In the genomic region with DNA sequence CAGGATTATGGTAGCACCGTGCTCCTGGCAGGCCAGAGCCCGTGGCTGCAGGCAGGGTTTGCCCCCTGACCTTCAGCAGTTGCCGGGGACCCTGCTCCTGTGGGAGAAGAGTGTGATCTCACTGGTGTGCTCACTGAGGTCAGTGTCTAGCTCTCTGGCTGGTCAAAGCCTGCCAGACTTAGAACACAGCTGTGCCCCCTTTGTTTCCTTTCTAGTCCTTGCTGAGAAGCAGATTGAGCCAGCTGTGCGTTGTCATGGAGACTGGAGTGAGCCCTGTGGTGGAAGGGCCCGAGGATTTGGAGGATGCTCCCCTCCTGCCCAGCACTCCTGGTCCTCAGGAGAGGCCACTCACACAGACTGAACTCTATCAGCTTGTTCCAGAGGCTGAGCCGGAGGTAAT, we compare ENCODE assay signal across 13 mouse cellular contexts. TPM values are rescaled to one million over a fixed set of nuclear protein-coding genes. Genes with fewer than 3 reads are reported as not detected.
DNase-seq lines count a peak whose midpoint lies in the region; ATAC-seq and TF ChIP-seq lines count a peak whose summit lies in the region.
"Had no signal": no experiment of that assay in that cellular context is flagged by ENCODE, and none has a peak within 500 bp of the region (broad histone marks: within the 10 kb centered on the region; RNA-seq: fewer than 3 reads in every experiment).

No protein-coding gene starts in this region.

- no peak for TF ChIP-seq POLR2A in kidney, adult 2 months (IDR thresholded peaks at IDR 0.05; ENCODE audit: low read depth, low read length)

- H3K9me3 ChIP-seq in midbrain, embryonic 10.5 days (replicated peaks): peaks cover 12% of the 10 kb centered on the region
- H3K9me3 ChIP-seq: liver, embryonic 15.5 days had no signal

- H3K36me3 ChIP-seq in midbrain, embryonic 10.5 days: peaks cover 26% of the 10 kb centered on the region
- no peaks in the 10 kb centered on the region for H3K36me3 ChIP-seq in kidney, adult 2 months (ENCODE audit: control insufficient read depth, insufficient read depth, low read length)

- DNase-seq in layer of hippocampus, adult 9-11 months: peak; percentile 39
- no peak for DNase-seq in layer of hippocampus, adult 8-10 months (ENCODE audit: low spot score in 2 of 2)
- DNase-seq in forelimb bud, embryonic 11.5 days (ENCODE audit: low read depth, low spot score): peak; percentile 48
- peak; percentile 82 for DNase-seq in midbrain, embryonic 10.5 days (ENCODE audit: low spot score)
- DNase-seq in retina, postnatal 1 day: peak; percentile 58
- no peak for DNase-seq in kidney, adult 2 months
- no peak for DNase-seq in thymus, postnatal 0 days (ENCODE audit: low spot score)

- H3K4me3 ChIP-seq in midbrain, embryonic 10.5 days: no peak overlapping the region
- H3K4me3 ChIP-seq in kidney, adult 2 months (ENCODE audit: insufficient read depth, low read depth, low read length): no peak overlapping the region
- H3K4me3 ChIP-seq: embryonic facial prominence, embryonic 12.5 days; liver, embryonic 15.5 days had no signal

- no peak for ATAC-seq in erythroid progenitor cell, adult 5-6 weeks (replicated peaks; ENCODE audit: low FRiP score, poor library complexity, severe bottlenecking)

- no peak for TF ChIP-seq CTCF in kidney, adult 2 months (conservative IDR thresholded peaks at IDR 0.05; ENCODE audit: insufficient read depth, insufficient read length, low read depth, low read length)

- H3K4me1 ChIP-seq in midbrain, embryonic 10.5 days: peaks cover 17% of the 10 kb centered on the region
- no peaks in the 10 kb centered on the region for H3K4me1 ChIP-seq in kidney, adult 2 months (ENCODE audit: control insufficient read depth, insufficient read depth, low read length)
- H3K4me1 ChIP-seq: liver, embryonic 15.5 days had no signal

- H3K27me3 ChIP-seq in midbrain, embryonic 10.5 days (ENCODE audit: low read depth, poor library complexity, severe bottlenecking): no peaks in the 10 kb centered on the region
- no peaks in the 10 kb centered on the region for H3K27me3 ChIP-seq in kidney, adult 2 months (replicated peaks; ENCODE audit: control insufficient read depth, insufficient read depth, low read length)
- H3K27me3 ChIP-seq: embryonic facial prominence, embryonic 12.5 days; liver, embryonic 15.5 days had no signal

- 18% methylated on average over 6 of the region's 6 CpGs for WGBS in midbrain, embryonic 10.5 days
- 61% methylated on average over 6 of the region's 6 CpGs for WGBS in kidney, adult 2 months

- peak overlapping the region; percentile 84 for H3K27ac ChIP-seq in midbrain, embryonic 10.5 days (replicated peaks)
- no peak overlapping the region for H3K27ac ChIP-seq in kidney, adult 2 months (ENCODE audit: insufficient read depth, low read depth, low read length)
- H3K27ac ChIP-seq: embryonic facial prominence, embryonic 12.5 days; liver, embryonic 15.5 days had no signal

RNA-seq across cellular contexts. Expression of gene Tmem268, which starts 21.5 kb away (rescaled TPM):
- 1 to 10 TPM; 6.5 to 9.6 (median 9.0) TPM for total RNA-seq in layer of hippocampus, adult 8-10 months (2022)
- 9.7 and 10.0 TPM in 2 replicates for polyA plus RNA-seq in midbrain, embryonic 10.5 days (2016; fragmentation: Nextera tagmentation; extraction: Ambion mirVana)
- 9.1 and 10.1 TPM in 2 replicates for polyA plus RNA-seq in kidney, adult 2 months (2012; rRNA removed)
- 0.42 and 1.4 TPM in 2 replicates for total RNA-seq in erythroid progenitor cell, adult 5-6 weeks (2015; ENCODE audit: low replicate concordance)
- total RNA-seq in erythroid progenitor cell, adult 5-6 weeks (2017; ENCODE audit: low replicate concordance): 2.0 and 2.1 TPM in 2 replicates
- polyA plus RNA-seq in thymus, postnatal 0 days (2015; fragmentation: Nextera tagmentation; extraction: Ambion mirVana): 13.7 and 14.9 TPM in 2 replicates

RNA-seq across cellular contexts. Expression of gene Gm11213, which starts 25.0 kb away (rescaled TPM):
- total RNA-seq in layer of hippocampus, adult 8-10 months (2022): not detected
- polyA plus RNA-seq in midbrain, embryonic 10.5 days (2016; fragmentation: Nextera tagmentation; extraction: Ambion mirVana): not detected in 2 replicates
- not detected in 2 replicates for polyA plus RNA-seq in kidney, adult 2 months (2012; rRNA removed)
- total RNA-seq in erythroid progenitor cell, adult 5-6 weeks (2015; ENCODE audit: low replicate concordance): not detected in 2 replicates
- not detected in 2 replicates for total RNA-seq in erythroid progenitor cell, adult 5-6 weeks (2017; ENCODE audit: low replicate concordance)
- polyA plus RNA-seq in thymus, postnatal 0 days (2015; fragmentation: Nextera tagmentation; extraction: Ambion mirVana): not detected in 2 replicates
- total RNA-seq: granulocyte monocyte progenitor cell, adult 5-6 weeks; layer of hippocampus, postnatal 10 days had no signal
- polyA plus RNA-seq: embryonic facial prominence, embryonic 12.5 days; intestine, embryonic 14.5 days; liver, embryonic 15.5 days had no signal

RNA-seq across cellular contexts. Expression of gene Atp6v1g1, which starts 35.5 kb away (rescaled TPM):
- total RNA-seq in layer of hippocampus, adult 8-10 months (2022): 100 to 1,000 TPM; 110 to 144 (median 128) TPM
- polyA plus RNA-seq in midbrain, embryonic 10.5 days (2016; fragmentation: Nextera tagmentation; extraction: Ambion mirVana): 290 and 319 TPM in 2 replicates
- 76.1 and 117 TPM in 2 replicates for polyA plus RNA-seq in kidney, adult 2 months (2012; rRNA removed)
- total RNA-seq in erythroid progenitor cell, adult 5-6 weeks (2015; ENCODE audit: low replicate concordance): 83.0 and 91.2 TPM in 2 replicates
- total RNA-seq in erythroid progenitor cell, adult 5-6 weeks (2017; ENCODE audit: low replicate concordance): 52.5 and 69.6 TPM in 2 replicates
- 373 and 381 TPM in 2 replicates for polyA plus RNA-seq in thymus, postnatal 0 days (2015; fragmentation: Nextera tagmentation; extraction: Ambion mirVana)

RNA-seq across cellular contexts. Expression of gene Tex48, which starts 42.1 kb away (rescaled TPM):
- total RNA-seq in layer of hippocampus, adult 8-10 months (2022): not detected
- not detected in 2 replicates for polyA plus RNA-seq in midbrain, embryonic 10.5 days (2016; fragmentation: Nextera tagmentation; extraction: Ambion mirVana)
- polyA plus RNA-seq in kidney, adult 2 months (2012; rRNA removed): not detected in 2 replicates
- not detected in 2 replicates for total RNA-seq in erythroid progenitor cell, adult 5-6 weeks (2015; ENCODE audit: low replicate concordance)
- not detected in 2 replicates for total RNA-seq in erythroid progenitor cell, adult 5-6 weeks (2017; ENCODE audit: low replicate concordance)
- not detected in 2 replicates for polyA plus RNA-seq in thymus, postnatal 0 days (2015; fragmentation: Nextera tagmentation; extraction: Ambion mirVana)
- total RNA-seq: granulocyte monocyte progenitor cell, adult 5-6 weeks; layer of hippocampus, postnatal 10 days had no signal
- polyA plus RNA-seq: embryonic facial prominence, embryonic 12.5 days; intestine, embryonic 14.5 days; liver, embryonic 15.5 days had no signal

Comparison
In these comparisons a context has a peak if more than half of its experiments do, and no peak if none do; other contexts are left out.
1. DNase-seq: peak in layer of hippocampus, adult 9-11 months (single experiment), forelimb bud, embryonic 11.5 days (single experiment), midbrain, embryonic 10.5 days (single experiment) and retina, postnatal 1 day (single experiment); none in layer of hippocampus, adult 8-10 months (0 of 2), kidney, adult 2 months (single experiment) and thymus, postnatal 0 days (single experiment).